Mouse (Mus musculus) ovary, postnatal 36 days (tissue): ENCODE measurements at regions not wholly inside any gene's neighbourhood (a gene's known extent, or its start where the extent isn't known, plus 50 kb on each side); places are given as distances from the start of the nearest gene placed in this dataset.
"Not testable (repeated sequence)": the region's sequence is repeated elsewhere in the genome, so short reads cannot be mapped to it uniquely, and the experiment has no call there.

Experiments
- DNase-seq: peaks from one replicate; pipeline ENCODE4 v3.0.0; 2022; ENCODE audit warnings: low spot score, mixed read lengths

GRCm38 (mm10) chr2:51682177-51682576 is 54.9 kb downstream of the Tas2r134 start:
- no peak for DNase-seq

- no peak for DNase-seq
Measured at GRCm38 (mm10) chr2:51682745-51683144, 55.4 kb downstream of the Tas2r134 start.

GRCm38 (mm10) chr2:51705110-51705509 is 77.8 kb downstream of the Tas2r134 start:
- DNase-seq, result no peak

GRCm38 (mm10) chr2:51708701-51709100 is 81.4 kb downstream of the Tas2r134 start:
- DNase-seq, result peak; percentile 12

GRCm38 (mm10) chr2:51712611-51713010 is 85.3 kb downstream of the Tas2r134 start:
- no peak for DNase-seq

GRCm38 (mm10) chr2:51730805-51731204 is 103.5 kb downstream of the Tas2r134 start:
- no peak for DNase-seq

- no peak for DNase-seq
Measured at GRCm38 (mm10) chr2:51731703-51732102, 104.4 kb downstream of the Tas2r134 start.

GRCm38 (mm10) chr2:51732355-51732754 is 105.0 kb downstream of the Tas2r134 start:
- DNase-seq, result no peak

- DNase-seq, result no peak
Measured at GRCm38 (mm10) chr2:51733218-51733617, 105.9 kb downstream of the Tas2r134 start.

GRCm38 (mm10) chr2:51736452-51736851 is 109.1 kb downstream of the Tas2r134 start:
- DNase-seq, result no peak

- no peak for DNase-seq
Measured at GRCm38 (mm10) chr2:51747675-51748319, 120.5 kb downstream of the Tas2r134 start.

- DNase-seq, result no peak
Measured at GRCm38 (mm10) chr2:51749247-51749646, 121.9 kb downstream of the Tas2r134 start.

GRCm38 (mm10) chr2:51752941-51753564 is 125.7 kb downstream of the Tas2r134 start:
- DNase-seq, result no peak

- DNase-seq, result no peak
Measured at GRCm38 (mm10) chr2:51753565-51754031, 126.3 kb downstream of the Tas2r134 start.

- DNase-seq, result no peak
Measured at GRCm38 (mm10) chr2:51757361-51757760, 130.1 kb downstream of the Tas2r134 start.

GRCm38 (mm10) chr2:51758093-51758492 is 130.8 kb downstream of the Tas2r134 start:
- no peak for DNase-seq

GRCm38 (mm10) chr2:51762866-51763265 is 135.6 kb downstream of the Tas2r134 start:
- no peak for DNase-seq

GRCm38 (mm10) chr2:51767507-51768135 is 140.3 kb downstream of the Tas2r134 start:
- DNase-seq, result no peak

- no peak for DNase-seq
Measured at GRCm38 (mm10) chr2:51768298-51769271, 141.3 kb downstream of the Tas2r134 start.

- no peak for DNase-seq
Measured at GRCm38 (mm10) chr2:51785169-51785568, 149.8 kb downstream of the Rbm43 start.

GRCm38 (mm10) chr2:51788896-51789295 is 146.1 kb downstream of the Rbm43 start:
- DNase-seq, result no peak

- DNase-seq, result not testable (repeated sequence)
Measured at GRCm38 (mm10) chr2:51793291-51793690, 141.7 kb downstream of the Rbm43 start.
